Mouse (Mus musculus) liver, embryonic 16.5 days (tissue): ENCODE results near the gene Sipa1l3. TPM values are rescaled to one million over a fixed set of nuclear protein-coding genes. Genes with fewer than 3 reads are reported as not detected.
A peak's percentile ranks its signal among the peaks of the same experiment; 100 is the strongest.

ENCODE experiments used
- ATAC-seq: fragments of 200-750 bp; cut with Nextera tagmentation; 2 replicates; pipeline ENCODE4 v1.8.0; 2017; ENCODE audit warnings: low read depth, mild to moderate bottlenecking, moderate number of reproducible peaks, moderate library complexity
- H3K27ac ChIP-seq: fragments of 300-500 bp; sonication (generic); 2 replicates; pipeline ENCODE4 v1.5.1; 2014; ENCODE audit warnings: mild to moderate bottlenecking, low read length
- H3K27me3 ChIP-seq: fragments of 300-500 bp; sonication (generic); 2 replicates; pipeline ENCODE4 v1.6.1; 2014; ENCODE audit warnings: low read depth, low read length, mixed read lengths; ENCODE audit not compliant: control insufficient read depth, insufficient read depth
- H3K36me3 ChIP-seq: fragments of 300-500 bp; sonication (generic); 2 replicates; pipeline ENCODE4 v1.6.1; 2014; ENCODE audit warnings: mild to moderate bottlenecking; ENCODE audit not compliant: control insufficient read depth, insufficient read depth
- H3K4me1 ChIP-seq: fragments of 300-500 bp; sonication (generic); 2 replicates; pipeline ENCODE4 v1.6.1; 2014; ENCODE audit warnings: low read depth, low read length, mixed read lengths; ENCODE audit not compliant: control insufficient read depth
- H3K4me2 ChIP-seq: fragments of 300-500 bp; sonication (generic); 2 replicates; pipeline ENCODE4 v1.6.1; 2014; ENCODE audit warnings: low read depth, low read length, mixed read lengths
- H3K4me3 ChIP-seq: fragments of 300-500 bp; sonication (generic); 2 replicates; pipeline ENCODE4 v1.5.1; 2014; ENCODE audit warnings: low read depth, mild to moderate bottlenecking, low read length
- H3K9ac ChIP-seq: fragments of 300-500 bp; sonication (generic); 2 replicates; pipeline ENCODE4 v1.6.1; 2014; ENCODE audit warnings: low read depth, low read length
- H3K9me3 ChIP-seq: fragments of 300-500 bp; sonication (generic); replicated peaks from 2 replicates; pipeline ENCODE4 v1.6.1; 2016; ENCODE audit warnings: low read length; ENCODE audit not compliant: control insufficient read depth
- WGBS: fragments of 180-500 bp; shearing (Covaris S2); extraction: QIAGEN DNeasy Blood & Tissue Kit; methylation state at CpG from one replicate; pipeline ENCODE4 v1.1.7; 2014; ENCODE audit not compliant: insufficient replicate concordance; 5-methylcytosine and 5-hydroxymethylcytosine counted together
- polyA plus RNA-seq: library from polyadenylated mRNA; unstranded; fragments of >200 nt; fragmentation: Nextera tagmentation; extraction: Ambion mirVana; gene quantifications from 2 replicates; pipeline ENCODE4 v1.2.1, GENCODE M21; 2015

Gene Sipa1l3
- polyA plus RNA-seq, 1 experiment from 2014 or later: 2.4 TPM

DNA sequence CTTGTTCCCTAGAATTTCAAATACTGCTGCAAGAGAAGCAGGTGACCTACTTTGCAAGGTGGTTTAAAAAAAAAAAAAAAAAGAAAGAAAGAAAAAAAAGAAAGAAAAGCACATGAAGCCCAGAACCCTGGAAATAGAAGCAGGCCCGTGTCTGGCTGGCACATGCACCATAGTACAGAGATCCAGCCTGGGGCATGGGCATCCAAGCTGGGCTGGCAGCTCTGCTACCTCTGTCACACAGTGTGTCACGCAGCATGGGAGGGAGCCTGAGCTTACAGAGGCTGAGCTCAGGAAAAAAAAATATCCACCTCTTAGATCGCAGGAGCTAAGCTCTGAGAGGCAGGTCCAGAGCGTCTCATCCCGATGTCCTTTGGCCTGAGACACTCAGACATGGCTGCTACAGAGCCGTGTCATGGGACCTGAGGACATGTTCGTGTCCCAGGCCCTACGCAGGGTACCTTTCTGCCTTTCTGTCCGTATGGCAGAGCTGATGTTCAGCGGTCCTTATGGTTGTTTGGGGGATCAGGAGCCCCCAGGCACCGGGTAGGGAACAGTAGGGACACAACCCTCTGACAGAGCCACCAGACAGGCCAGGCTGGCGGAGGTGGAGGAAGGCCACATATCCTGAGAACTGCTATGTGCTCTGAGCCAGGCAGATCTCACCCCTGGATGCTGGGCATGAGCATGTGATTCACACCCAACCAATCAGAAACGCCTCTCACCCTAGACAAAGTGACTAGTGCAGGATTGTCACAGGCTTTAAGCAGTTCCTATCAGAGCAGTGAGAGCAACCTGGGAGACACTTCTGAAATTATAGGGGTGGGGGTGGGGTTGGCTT lies 151.1 kb downstream of the Sipa1l3 start:
- no peaks in the 10 kb centered on the region for H3K4me1 ChIP-seq
- no peak overlapping the region for H3K9ac ChIP-seq
- H3K4me3 ChIP-seq: no peak overlapping the region
- ATAC-seq: no peak
- no peak overlapping the region for H3K4me2 ChIP-seq
- no peaks in the 10 kb centered on the region for H3K27me3 ChIP-seq
- 80% methylated on average over 13 of the region's 13 CpGs for WGBS
- H3K36me3 ChIP-seq: no peaks in the 10 kb centered on the region
- H3K9me3 ChIP-seq: no peaks in the 10 kb centered on the region
- H3K27ac ChIP-seq: no peak overlapping the region

DNA sequence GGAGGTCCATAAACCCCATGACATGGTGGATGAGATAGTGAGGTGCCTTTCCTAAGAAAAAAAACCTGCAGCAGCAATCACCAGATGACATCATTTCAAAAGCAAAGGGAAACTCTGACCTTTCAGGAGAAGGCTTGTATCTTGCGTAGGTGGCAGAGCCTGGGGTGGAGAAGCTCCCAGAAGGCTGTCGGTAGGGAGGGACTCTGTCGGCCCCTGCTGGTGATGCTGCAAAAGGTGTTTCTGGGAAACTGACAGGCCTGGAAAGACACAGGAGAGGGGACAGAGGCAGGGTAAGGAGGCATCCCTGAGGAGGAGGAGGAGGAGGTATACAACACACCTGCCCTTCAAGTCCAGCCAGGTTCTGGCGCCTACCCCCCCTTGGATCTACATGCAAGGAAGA lies 154.4 kb downstream of the Sipa1l3 start:
- no peaks in the 10 kb centered on the region for H3K27me3 ChIP-seq
- no peak overlapping the region for H3K9ac ChIP-seq
- 42% methylated on average over 4 of the region's 4 CpGs for WGBS
- no peaks in the 10 kb centered on the region for H3K9me3 ChIP-seq
- H3K4me1 ChIP-seq: no peaks in the 10 kb centered on the region
- H3K27ac ChIP-seq: no peak overlapping the region
- ATAC-seq: peak; percentile 53; the same call in 1 of the 2 replicates
- H3K36me3 ChIP-seq: no peaks in the 10 kb centered on the region
- H3K4me2 ChIP-seq: no peak overlapping the region
- H3K4me3 ChIP-seq: no peak overlapping the region

DNA sequence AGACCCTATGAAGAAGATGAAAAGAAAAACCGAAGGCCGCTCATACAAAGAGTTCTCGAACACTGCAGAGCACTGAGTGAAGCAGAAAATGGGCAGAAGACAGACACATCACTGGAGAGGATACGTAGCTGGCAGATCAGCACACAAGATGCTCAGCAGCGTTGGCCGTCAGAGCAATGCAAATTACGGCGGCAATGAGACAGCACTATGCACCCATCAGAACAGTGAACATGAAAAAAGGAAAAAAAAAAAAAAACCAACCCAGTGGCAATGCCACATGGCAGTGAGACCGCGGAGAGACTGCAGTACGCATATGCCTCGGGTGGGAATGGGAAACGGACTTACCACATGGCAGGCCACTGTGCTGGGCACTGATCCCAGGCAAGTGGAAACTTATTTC lies 156.9 kb downstream of the Sipa1l3 start:
- no peak for ATAC-seq
- Histone ChIP-seq H3K9ac (no peak overlapping the region), H3K4me1 (no peaks in the 10 kb centered on the region), H3K4me3 (no peak overlapping the region), H3K27ac (no peak overlapping the region), H3K36me3 (no peaks in the 10 kb centered on the region), H3K4me2 (no peak overlapping the region), H3K27me3 (no peaks in the 10 kb centered on the region), H3K9me3 (no peaks in the 10 kb centered on the region)
- WGBS: 86% methylated on average over 13 of the region's 13 CpGs

DNA sequence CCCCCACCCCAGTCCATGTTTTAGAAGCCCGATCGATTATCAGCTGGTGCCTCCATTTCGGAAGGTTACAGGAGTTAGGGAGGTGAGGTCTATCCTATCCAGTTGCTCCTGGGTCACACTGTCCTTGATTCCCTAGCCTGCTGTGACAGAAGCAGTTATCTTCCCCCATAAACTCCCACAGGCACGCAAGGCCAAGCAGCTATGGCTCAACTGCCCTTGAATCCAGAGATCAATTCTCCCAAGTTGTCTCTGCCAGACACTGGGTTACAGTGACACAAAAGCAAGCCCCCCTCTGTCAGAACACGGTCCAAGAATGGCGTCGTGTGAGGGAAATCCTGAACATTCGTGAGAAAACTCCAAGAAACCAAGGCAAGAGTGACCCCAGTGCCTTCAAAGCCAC lies 163.0 kb downstream of the Sipa1l3 start:
- H3K4me3 ChIP-seq: no peak overlapping the region
- no peak overlapping the region for H3K9ac ChIP-seq
- H3K4me1 ChIP-seq: peaks cover 2% of the 10 kb centered on the region; the same call in 1 of the 2 replicates
- no peaks in the 10 kb centered on the region for H3K27me3 ChIP-seq
- no peak overlapping the region for H3K27ac ChIP-seq
- no peak overlapping the region for H3K4me2 ChIP-seq
- H3K36me3 ChIP-seq: no peaks in the 10 kb centered on the region
- 87% methylated on average over 8 of the region's 8 CpGs for WGBS
- ATAC-seq: no peak
- H3K9me3 ChIP-seq: no peaks in the 10 kb centered on the region

DNA sequence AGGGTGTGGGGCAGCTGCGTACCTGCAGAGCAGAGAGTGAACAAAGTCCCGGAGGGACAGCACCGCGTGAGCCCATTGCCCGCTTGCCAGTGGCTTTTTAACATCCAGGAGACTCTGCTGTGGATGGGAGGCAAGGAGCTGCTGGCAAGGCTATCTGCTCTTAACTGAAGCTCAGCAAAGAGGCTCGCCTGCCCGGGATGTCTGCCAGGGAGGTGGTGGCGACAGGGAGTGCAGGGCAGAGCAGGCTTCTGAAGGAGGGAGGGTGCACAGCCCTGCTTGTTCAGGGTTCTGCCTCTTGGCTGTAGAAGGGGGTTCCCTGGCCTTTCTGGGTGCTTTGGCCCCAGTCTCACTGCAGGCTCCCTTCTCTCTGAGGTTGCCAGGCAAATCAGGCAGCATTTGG lies 164.3 kb downstream of the Sipa1l3 start:
- no peaks in the 10 kb centered on the region for H3K9me3 ChIP-seq
- H3K4me1 ChIP-seq: peaks cover 2% of the 10 kb centered on the region; the same call in 1 of the 2 replicates
- H3K27me3 ChIP-seq: no peaks in the 10 kb centered on the region
- H3K4me3 ChIP-seq: no peak overlapping the region
- 84% methylated on average over 8 of the region's 8 CpGs for WGBS
- no peaks in the 10 kb centered on the region for H3K36me3 ChIP-seq
- H3K9ac ChIP-seq: no peak overlapping the region
- no peak for ATAC-seq
- no peak overlapping the region for H3K4me2 ChIP-seq
- no peak overlapping the region for H3K27ac ChIP-seq

DNA sequence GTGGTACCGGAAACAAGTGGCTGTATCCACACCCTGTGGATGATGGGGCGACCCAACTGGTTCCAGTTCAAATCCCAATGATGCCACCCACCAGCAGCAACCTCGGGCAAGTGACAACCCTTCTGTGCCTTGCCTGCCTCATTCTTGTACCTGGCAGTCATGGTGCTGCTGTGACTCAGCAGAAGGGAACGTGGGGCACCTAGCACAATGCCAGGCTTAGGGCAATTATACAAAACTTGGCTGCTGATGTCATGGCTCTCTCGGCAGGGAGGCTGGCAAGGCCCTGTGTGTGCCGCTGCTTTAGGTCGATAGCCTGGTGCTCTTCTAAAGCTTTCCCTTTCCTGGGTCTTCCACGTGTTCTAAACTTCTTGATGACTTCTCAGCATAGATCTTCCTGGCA lies 166.2 kb downstream of the Sipa1l3 start:
- Histone ChIP-seq H3K36me3 (no peaks in the 10 kb centered on the region), H3K9ac (no peak overlapping the region), H3K27ac (no peak overlapping the region), H3K4me2 (no peak overlapping the region), H3K4me1 (peaks cover 2% of the 10 kb centered on the region; the same call in 1 of the 2 replicates), H3K9me3 (no peaks in the 10 kb centered on the region), H3K27me3 (no peaks in the 10 kb centered on the region), H3K4me3 (no peak overlapping the region)
- 75% methylated on average over 8 of the region's 8 CpGs for WGBS
- ATAC-seq: no peak

DNA sequence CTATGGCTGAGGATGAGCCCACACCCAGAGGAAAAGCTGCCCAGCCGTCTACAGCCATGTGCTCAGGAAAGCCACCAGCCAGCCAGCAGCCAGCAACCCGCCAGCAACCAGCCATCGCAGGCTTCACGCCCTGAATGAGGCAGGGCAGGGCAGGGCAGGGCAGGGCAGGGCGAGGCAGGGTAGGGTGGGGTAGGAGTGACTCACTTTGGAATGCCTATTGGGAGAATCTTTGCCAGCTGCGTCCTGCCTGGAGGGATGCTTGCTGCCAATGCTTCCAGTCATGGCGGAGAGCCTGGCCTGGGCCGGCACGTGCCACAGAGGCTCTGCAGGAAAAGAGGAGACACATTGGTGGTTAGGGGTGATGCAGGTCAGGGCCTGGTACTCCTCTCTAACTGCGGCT lies 168.0 kb downstream of the Sipa1l3 start:
- Histone ChIP-seq H3K9ac (no peak overlapping the region), H3K36me3 (no peaks in the 10 kb centered on the region), H3K9me3 (no peaks in the 10 kb centered on the region), H3K4me1 (peaks cover 2% of the 10 kb centered on the region; the same call in 1 of the 2 replicates), H3K4me2 (no peak overlapping the region), H3K4me3 (no peak overlapping the region), H3K27me3 (no peaks in the 10 kb centered on the region), H3K27ac (no peak overlapping the region)
- 61% methylated on average over 10 of the region's 10 CpGs for WGBS
- no peak; the same call in 1 of the 2 replicates for ATAC-seq

DNA sequence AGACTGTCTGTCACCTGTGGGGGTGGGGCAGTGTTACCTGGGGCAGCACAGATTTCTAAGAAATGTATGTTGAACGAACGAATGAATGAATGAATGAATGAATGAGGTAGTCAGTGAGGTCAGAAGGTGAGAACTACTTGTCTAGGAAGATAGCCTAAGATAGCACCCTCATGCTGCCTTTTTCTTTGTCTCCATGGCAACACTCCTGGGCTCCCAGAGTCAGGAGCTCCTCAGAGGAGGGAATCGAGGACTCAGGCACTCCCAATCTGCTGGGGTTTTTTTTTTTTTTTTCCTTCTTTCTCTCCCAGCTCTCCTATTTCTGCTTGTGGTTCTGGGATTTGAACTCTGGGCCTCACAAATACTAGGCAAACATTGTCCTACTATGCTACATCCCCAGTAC lies 172.2 kb downstream of the Sipa1l3 start:
- no peak overlapping the region for H3K9ac ChIP-seq
- H3K27me3 ChIP-seq: no peaks in the 10 kb centered on the region
- WGBS: 66% methylated on average over 3 of the region's 3 CpGs
- H3K27ac ChIP-seq: no peak overlapping the region
- H3K4me3 ChIP-seq: no peak overlapping the region
- H3K4me1 ChIP-seq: peaks cover 21% of the 10 kb centered on the region
- no peaks in the 10 kb centered on the region for H3K9me3 ChIP-seq
- no peak overlapping the region for H3K4me2 ChIP-seq
- no peak for ATAC-seq
- no peaks in the 10 kb centered on the region for H3K36me3 ChIP-seq

DNA sequence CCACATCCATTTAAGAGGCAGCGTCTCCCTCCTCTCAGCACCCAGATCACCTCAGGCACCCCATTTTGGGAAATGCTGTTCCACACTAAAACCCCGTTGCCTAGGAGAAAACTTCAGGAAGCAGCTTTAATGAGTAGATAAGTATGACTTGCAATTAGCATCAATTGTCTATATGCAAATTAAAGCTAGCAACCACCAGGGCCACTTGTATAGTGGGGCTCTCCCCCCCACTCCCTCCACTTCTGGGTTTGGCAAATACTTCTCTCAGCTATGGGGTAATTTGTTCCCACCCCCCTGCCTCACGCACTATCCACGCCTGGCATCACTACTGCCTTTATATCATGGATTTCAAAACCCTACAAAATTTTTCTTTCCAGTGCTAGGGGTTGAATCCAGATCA lies 172.9 kb downstream of the Sipa1l3 start:
- WGBS: 69% methylated on average over 4 of the region's 4 CpGs
- Histone ChIP-seq H3K36me3 (no peaks in the 10 kb centered on the region), H3K9me3 (no peaks in the 10 kb centered on the region), H3K4me1 (peaks cover 27% of the 10 kb centered on the region), H3K4me2 (no peak overlapping the region), H3K27ac (no peak overlapping the region), H3K4me3 (no peak overlapping the region), H3K27me3 (no peaks in the 10 kb centered on the region), H3K9ac (no peak overlapping the region)
- no peak for ATAC-seq
